Mouse (Mus musculus) liver, adult (tissue): ENCODE data around the gene Izumo4.

Experiments
- GATA4 ChIP-seq: IDR thresholded peaks from 2 replicates; pipeline ENCODE4 v1.6.1; 2014; ENCODE audit warnings: mild to moderate bottlenecking, low read length; ENCODE audit not compliant: insufficient replicate concordance

Gene Izumo4

DNA sequence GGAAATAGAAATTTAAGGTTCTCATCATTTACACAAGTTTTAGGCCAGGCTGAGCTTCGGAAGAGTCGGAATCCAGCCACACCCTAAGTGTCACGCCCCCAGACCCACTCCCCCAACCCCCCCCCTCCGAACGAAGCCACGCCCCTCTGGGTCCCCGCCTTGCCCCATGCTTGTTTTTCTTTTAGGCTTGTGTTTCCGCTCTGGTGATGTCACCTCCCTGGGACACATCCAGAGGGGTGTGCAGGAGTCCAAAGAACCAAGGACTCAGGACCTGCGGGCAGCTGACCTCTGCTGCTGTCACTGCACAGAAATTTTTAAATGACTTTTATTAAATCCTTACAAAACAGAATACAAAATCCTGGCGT is 37.0 kb upstream of the Izumo4 start:
- TF ChIP-seq GATA4 = no peak

DNA sequence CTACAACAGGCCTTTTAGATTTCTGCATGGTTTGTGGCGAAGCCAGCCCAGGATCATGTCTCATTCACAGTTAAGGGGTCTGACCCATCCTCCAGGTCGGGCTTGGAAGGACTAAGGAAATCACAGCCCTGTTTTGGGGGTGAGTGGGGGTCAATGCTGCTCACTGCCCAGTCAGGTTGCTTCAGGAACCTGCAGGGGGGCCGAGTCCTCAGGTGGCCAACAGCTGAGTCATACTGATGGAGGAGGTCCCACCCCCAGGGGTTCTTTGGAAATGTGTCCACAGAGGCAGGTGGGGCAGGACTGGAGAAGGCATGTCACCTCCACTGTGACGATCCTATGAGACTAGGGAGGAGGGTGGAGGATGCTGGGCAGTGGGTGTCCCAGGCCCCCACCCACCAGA is 36.5 kb upstream of the Izumo4 start:
- no peak for TF ChIP-seq GATA4

DNA sequence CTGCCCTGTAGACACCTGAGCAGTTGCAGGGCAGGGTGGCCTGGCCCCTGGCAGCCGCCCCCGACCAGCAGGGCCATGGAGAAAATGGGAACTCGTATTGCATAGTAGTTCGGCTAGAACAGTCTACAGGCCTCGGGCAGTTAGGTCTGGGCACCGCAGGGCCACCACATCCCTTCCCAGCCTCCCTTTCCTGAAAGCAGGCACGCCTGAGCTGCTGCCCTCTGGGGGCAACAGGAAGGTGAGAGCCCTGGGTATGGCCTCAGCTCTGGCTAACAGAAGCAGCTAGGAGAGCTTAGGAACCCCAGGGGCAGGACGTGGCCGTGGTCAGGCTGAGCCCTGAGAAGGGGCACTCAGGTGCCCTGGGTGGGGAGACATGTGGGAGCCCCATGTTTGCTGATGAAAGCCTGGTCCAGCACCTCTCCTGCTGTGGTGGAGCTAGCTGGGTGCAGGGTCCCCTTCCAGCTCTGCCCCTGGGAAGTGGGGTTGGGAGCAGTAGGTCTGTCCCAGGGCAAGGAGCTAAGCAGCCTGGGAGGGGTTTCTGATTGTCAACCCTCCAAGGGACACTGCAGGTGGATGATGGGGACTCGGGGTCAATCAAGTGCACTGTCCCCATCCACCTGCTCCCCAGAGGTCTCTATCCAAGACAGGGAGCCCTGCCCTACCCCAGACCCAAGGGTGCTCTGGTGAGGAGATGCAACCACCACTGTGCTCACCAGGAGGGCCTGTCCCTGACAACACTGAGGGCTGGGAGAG is 35.8 kb upstream of the Izumo4 start:
- no peak for TF ChIP-seq GATA4

DNA sequence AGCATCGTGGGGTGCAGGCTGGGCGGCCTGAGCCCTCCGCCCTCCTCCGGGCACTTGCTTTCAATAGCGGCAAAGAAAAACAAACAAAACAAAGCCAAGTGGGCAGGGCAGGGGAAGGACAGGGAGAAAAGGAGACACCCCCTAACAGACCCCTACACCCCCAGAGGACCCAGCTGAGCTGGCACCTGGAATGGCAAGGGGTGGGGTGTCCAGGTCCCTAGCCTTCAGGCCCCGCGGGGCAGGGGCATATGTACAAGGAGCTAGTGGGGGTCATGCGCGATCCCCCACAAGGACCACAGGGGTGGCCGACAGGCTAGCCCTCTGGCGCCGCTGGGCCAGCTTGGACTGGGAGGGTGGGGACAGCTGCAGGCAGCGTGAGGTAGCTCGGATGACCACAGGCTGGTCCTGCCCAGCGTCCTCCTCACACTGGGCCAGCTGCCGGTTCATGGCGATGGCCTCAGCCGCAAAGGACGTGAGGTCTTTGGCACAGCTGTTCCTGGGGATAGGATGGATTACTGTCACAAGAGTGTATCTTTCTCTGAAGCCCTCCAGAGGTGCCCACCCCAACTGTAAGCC is 35.1 kb upstream of the Izumo4 start:
- TF ChIP-seq GATA4 = no peak

DNA sequence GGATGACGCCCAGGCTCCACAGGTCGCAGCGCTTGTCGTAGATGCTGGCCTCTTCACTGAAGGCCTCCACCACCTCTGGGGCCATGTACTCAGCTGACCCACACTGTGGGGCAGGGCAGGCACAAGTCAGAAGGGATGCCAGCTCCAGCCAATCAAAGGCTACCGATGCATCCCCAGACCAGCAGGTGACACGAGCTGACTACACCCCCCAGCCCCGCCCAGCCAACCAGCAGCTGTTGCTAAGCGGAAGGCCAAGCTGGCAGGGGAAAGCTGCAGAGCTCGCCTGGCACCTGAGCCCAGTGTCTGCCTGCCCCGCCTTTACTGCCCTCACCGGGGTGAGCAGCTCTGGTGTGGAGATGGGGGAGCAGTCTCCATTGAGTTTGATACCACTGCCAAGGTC is 33.4 kb upstream of the Izumo4 start:
- TF ChIP-seq GATA4 = no peak

DNA sequence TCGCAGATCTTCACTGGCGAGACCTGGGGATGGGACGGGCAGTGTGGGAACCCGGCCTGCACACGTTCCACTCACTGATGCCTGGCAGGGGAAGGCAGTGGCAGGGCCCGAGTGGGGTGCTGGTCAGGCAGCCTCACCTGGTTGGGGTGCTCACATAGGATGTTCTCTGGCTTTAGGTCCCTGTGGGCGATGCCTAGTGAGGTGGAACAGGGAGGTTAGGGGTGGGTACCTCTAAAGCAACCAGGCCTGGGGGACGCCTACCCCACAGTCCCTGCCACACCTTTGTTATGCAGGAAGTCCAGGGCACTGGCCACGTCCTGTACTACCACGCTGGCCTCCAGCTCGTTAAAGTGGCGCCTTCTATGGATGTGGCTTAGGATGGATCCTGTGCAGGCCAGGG is 33.0 kb upstream of the Izumo4 start:
- TF ChIP-seq GATA4 = no peak

DNA sequence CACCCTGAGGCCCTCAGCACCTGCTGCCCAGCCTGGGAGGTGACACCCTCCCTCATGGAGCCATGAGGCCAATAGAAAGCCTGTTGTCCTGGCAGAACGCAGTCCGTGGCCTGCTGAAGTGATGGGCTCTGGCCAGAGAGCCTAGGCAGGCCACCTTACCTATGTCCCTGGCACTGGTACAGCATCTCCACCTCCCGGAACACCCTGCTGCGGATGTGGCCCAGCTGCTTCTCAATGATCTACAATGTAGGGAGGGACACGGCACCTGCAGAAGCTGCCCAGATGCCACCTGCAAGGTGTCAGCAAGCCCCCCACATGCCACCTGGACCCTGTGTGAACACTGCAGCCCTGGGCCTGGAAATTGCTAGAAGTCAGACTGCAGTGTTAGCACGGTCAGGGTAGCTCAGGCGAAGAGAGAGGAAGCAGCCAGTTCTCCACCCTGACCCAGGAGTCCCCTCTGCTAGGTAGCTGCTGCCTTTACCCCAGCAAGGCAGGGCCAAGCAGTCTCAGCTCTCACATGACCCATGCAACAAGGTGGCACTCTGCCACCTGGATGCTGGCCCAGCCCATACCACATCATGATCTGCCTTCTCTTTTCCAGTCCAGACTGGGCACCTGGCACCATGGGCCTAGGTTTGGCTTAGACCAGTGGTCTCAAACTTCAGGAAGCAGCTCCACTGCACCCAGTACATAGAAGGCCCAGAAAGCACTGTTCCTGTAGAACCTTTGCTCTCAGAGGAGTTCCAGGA is 32.1 kb upstream of the Izumo4 start:
- no peak for TF ChIP-seq GATA4

DNA sequence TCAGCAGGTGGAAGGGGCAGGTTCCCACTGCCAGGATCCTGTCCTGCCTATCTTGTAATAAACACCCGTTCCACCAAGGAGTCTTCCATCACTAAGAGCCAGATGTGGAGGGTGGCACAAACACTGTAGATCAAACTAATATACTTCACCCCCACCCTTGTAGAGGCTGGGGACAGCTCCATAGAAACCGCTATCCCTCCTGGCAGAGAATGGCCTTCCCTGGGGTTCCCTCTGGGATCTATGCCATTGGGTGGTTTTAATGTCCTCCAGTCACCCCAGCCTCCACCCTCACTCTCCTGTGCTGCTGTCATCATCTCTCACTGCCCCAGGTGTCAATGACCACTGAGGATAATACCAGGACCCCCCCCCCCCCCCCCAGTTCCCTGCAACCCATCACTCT is 31.5 kb upstream of the Izumo4 start:
- no peak for TF ChIP-seq GATA4

DNA sequence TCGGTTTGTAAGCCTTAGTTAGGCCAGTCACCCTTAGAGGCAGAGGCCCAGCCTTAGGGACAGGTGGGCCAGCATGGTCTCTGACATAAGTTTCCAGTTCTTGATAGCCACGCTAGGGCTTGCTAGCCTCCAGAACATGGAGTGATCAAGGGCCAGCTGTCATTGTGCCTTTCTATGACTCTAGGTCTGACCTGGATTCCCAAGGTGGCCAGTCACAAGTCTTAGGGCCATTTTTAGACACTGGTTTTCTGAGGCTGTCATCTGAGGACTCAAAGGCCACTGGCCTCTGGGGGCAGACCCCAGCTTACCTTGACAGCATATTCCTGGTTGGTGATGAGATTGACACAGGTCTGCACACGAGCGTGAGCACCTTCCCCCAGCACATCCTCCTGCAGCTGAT is 30.7 kb upstream of the Izumo4 start:
- no peak for TF ChIP-seq GATA4

DNA sequence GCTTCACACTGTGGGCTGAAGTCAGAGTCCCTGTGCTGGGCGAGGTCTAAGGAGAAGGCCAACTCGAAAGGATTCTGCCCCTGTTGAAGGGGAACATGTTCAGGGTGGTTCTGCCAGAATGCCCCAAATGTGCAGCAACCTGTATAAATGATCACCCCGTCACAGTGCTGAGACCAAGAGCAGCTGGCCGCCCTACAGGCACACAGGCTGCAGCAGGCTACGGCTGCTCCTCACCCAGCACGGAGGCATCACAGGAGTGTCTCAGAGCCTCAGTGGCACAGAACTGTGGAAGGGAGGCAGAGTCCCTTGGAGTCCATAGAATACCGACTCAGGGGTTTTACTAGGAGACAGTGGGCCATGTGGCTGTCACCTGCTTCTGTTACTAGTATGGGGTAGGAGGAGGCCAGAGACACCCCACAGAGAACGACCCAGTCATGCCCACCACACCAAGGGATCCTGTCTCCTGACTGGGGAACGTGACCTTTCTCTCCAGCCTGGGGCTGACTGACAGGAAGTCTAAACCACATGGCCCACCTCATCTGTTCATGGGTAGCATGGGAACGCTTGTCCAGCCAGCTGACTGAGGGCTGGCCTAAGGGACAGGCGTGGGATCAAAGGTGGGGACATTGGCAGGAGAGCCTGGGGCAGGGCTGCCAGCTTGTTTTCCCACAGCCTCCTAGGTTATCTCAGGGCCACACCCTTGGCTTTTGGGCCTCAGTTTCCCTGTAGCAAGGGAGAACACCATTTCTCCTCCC is 29.9 kb upstream of the Izumo4 start:
- peak; percentile 8; the same call in 1 of the 2 replicates for TF ChIP-seq GATA4

DNA sequence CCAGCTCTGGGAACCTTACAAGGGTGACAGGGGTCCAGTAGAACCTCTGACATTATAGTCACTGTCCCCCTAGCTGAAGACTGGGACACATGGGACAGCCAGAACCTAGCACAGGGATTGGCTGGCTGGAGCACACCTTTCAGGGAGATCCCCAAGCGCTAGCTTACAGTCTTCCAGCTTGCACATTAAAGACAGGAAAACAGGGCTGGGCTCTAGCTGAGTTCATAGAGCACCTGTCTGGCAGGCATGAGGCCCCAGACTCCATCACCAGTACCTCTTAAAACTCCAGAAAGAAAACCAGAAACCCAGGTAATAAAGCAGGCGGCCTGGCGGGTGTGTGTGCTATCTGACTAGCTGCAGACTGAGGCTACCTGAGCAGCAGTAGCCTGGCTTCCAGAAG is 28.3 kb upstream of the Izumo4 start:
- TF ChIP-seq GATA4 = no peak

DNA sequence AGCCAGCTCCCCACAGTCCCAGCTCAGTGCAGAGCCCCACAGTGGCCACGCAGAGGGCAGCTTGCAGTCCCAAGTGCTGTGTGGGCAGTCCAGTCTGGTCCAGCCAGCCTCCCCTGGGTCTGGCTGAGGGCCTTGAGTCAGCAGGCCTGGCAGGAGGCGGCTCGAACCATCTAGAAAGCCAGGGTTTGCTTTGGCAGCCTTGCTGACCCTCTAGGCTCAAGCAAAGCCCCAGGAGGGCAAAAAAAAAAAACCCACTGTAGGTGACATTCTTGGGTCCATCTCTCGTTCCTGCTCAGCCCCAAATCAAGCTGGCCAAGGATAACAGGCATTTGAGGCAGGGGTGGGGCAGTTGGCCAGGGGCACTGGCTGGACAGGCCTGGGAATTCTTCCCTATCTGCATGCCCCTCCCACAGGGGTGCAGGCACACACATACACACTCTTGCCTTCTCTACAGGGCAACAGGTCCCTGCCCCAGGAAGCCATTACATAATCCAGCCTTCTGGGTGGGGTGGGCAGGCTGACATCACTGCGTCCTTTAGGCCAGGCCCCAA is 27.7 kb upstream of the Izumo4 start:
- peak; percentile 6; the same call in 1 of the 2 replicates for TF ChIP-seq GATA4

DNA sequence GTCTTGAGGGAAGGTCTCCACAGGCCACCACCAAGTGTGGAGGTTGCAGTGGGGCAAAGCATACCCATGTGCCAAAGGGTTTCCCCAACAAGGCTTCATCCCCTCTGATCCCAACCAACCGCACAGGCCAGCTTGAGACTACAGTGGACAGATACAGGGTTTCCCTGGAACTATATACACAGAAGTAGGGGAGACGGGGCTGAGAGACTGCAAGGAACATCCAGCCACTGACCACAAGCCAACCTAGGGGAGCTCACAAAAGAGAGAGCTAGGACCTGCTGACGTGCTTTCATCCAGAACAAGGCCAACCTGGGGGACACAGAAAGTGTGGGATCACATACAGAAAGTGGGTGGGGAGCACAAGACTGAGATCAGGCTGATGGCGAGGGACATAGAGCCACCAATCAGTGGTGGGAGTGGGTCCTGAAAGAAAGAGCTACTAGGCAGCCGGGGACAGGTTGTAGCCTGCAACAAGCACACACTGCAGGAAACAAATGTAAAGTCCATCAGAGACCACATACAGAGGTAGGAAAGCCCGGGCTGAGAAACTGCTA is 27.1 kb upstream of the Izumo4 start:
- no peak for TF ChIP-seq GATA4

DNA sequence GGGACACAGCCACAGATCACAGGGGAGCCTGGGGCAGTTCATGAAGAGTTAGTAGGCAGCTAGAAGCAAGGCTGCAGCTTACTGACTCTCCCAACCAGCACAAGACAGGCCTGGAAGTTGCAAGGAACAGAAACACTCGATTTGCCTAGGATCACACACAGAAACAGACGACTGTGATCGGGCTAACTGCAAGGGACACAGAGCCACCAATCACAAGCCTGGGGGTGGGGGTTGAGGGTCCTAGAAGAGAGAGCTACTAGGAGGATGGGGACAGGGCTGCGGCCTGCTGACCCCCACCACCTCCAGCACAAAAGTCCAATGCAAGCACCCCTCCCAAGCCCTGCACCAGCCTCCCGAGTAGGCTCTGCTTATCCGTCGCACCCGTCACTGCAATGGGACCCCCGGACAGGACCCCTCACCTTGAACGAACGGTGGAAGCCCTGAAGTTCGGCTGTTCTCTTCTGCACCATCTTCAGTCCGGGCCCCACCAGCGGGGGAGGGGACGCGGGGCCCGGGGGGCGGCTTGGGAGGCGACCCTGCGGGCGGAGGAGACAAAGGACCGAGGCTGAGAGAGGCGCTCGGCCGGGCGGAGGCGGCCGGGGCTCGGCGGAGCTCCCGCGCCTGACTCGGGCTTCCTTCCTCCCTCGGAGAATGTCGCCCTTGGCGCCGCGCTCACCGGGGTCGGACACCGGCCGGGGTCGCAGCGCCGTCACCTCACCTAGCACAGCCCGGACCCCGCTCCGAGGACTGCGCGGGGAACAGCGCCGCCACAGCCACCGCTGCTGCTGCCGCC is 26.4 kb upstream of the Izumo4 start:
- TF ChIP-seq GATA4 = no peak
